In the genomic region with DNA sequence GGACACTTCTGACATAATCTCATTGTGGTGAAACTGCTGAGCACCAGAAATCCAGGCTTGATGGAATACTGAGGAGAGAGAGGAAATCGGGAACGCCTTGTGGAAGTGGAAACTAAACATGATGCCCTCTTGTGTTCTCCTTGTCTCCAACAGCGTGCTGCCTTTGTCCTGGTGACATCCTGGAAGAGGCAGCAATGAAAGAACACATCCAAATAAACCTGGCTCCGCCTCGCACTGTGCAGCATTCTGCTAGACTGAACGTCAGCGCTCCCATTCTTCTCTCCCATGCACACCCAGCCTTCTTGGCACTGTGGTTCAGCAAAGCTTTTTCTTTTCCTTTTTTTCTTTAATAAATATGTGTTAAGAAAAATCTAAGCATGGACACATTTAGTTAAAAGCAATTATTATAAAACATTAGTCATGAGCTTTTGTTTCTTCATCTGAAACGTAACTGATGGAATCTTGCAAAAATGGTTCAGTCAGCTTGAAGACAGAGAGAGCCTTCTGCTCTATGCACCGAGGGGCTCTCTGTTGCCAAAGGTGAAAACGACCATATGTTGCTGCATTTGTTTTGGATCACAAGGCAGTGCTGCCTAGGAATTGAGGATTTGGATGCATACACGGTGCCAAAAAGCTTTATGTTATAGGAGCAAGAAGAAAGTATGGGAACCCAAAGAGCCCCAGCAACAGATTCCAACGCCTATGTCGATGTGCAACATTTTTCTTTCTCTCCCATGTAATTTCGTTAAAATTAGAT, we compare ENCODE assay signal across 8 mouse cellular contexts.
DNase-seq lines count a peak whose midpoint lies in the region; TF ChIP-seq lines count a peak whose summit lies in the region.

No protein-coding gene starts in this region.

- peak; percentile 64 for DNase-seq in right cerebral cortex, adult 18-20 months
- DNase-seq in right cerebral cortex, postnatal 14 days, result no peak
- DNase-seq in embryo, embryonic 10.5 days (ENCODE audit: low spot score), result peak; percentile 6
- peak in 1 of 2 experiments; percentile 34 for DNase-seq in layer of hippocampus, adult 2 months (ENCODE audit: low spot score in 2 of 2)
- peak; percentile 52 for DNase-seq in right cerebral cortex, postnatal 25 days
- no peak for DNase-seq in yolk sac, embryonic 10.5 days (ENCODE audit: low spot score)
- no peak for DNase-seq in testis, postnatal 14 days (ENCODE audit: low spot score)
- no peak for DNase-seq in urinary bladder, postnatal 4 days (ENCODE audit: low spot score in 2 of 2)

- no peak overlapping the region for H3K4me3 ChIP-seq in layer of hippocampus, adult 2 months

- peak; percentile 24; the same call in 1 of the 2 replicates for TF ChIP-seq CTCF in layer of hippocampus, adult 2 months (conservative IDR thresholded peaks at IDR 0.05)

- H3K27ac ChIP-seq in layer of hippocampus, adult 2 months, result peak overlapping the region; percentile 82

Comparison
In these comparisons a context has a peak if more than half of its experiments do, and no peak if none do; other contexts are left out.
1. DNase-seq: peak in right cerebral cortex, adult 18-20 months (single experiment), embryo, embryonic 10.5 days (single experiment) and right cerebral cortex, postnatal 25 days (single experiment); none in right cerebral cortex, postnatal 14 days (single experiment), yolk sac, embryonic 10.5 days (single experiment), testis, postnatal 14 days (single experiment) and urinary bladder, postnatal 4 days (0 of 2).